Mouse (Mus musculus) heart, postnatal 0 days (tissue): ENCODE results near the gene Ager. TPM values are rescaled to one million over a fixed set of nuclear protein-coding genes. Genes with fewer than 3 reads are reported as not detected.

Experiments used
- ATAC-seq: fragments of 200-750 bp; cut with Nextera tagmentation; 2 replicates; pipeline ENCODE4 v1.8.0; 2017; ENCODE audit warnings: low read depth, moderate number of reproducible peaks, moderate library complexity; ENCODE audit not compliant: insufficient read depth
- DNase-seq: peaks from one replicate; pipeline ENCODE4 v3.0.0-alpha.2; 2016; ENCODE audit warnings: low spot score
- H3K27ac ChIP-seq: fragments of 300-500 bp; sonication (generic); 2 replicates; pipeline ENCODE4 v1.5.1; 2014; ENCODE audit warnings: low read depth, mild to moderate bottlenecking
- H3K27me3 ChIP-seq: fragments of 300-500 bp; sonication (generic); 2 replicates; pipeline ENCODE4 v1.6.1; 2014; ENCODE audit warnings: low read length, mixed read lengths; ENCODE audit not compliant: control insufficient read depth, insufficient read depth
- H3K36me3 ChIP-seq: fragments of 300-500 bp; sonication (generic); replicated peaks from 2 replicates; pipeline ENCODE4 v1.6.1; 2014; ENCODE audit warnings: low read length, mixed read lengths; ENCODE audit not compliant: control insufficient read depth, insufficient read depth
- H3K4me1 ChIP-seq: fragments of 300-500 bp; sonication (generic); 2 replicates; pipeline ENCODE4 v1.6.1; 2014; ENCODE audit warnings: antibody characterized with exemption; ENCODE audit not compliant: control insufficient read depth, insufficient read depth
- H3K4me2 ChIP-seq: fragments of 300-500 bp; sonication (generic); 2 replicates; pipeline ENCODE4 v1.6.1; 2014; ENCODE audit warnings: low read depth, mild to moderate bottlenecking, low read length, moderate library complexity
- H3K4me3 ChIP-seq: fragments of 300-500 bp; sonication (generic); 2 replicates; pipeline ENCODE4 v1.5.1; 2014; ENCODE audit warnings: low read depth, low read length
- H3K9ac ChIP-seq: fragments of 300-500 bp; sonication (generic); replicated peaks from 2 replicates; pipeline ENCODE4 v1.6.1; 2014; ENCODE audit warnings: low read depth, low read length, mixed read lengths
- H3K9me3 ChIP-seq: fragments of 300-500 bp; sonication (generic); replicated peaks from 2 replicates; pipeline ENCODE4 v1.6.1; 2016; ENCODE audit warnings: low read length; ENCODE audit not compliant: control insufficient read depth
- CTCF ChIP-seq: IDR thresholded peaks from 2 replicates; pipeline ENCODE4 v1.5.1; 2016; ENCODE audit warnings: antibody characterized with exemption, control low read depth, low read depth
- EP300 ChIP-seq: IDR thresholded peaks from 2 replicates; pipeline ENCODE4 v1.6.1; 2016; ENCODE audit warnings: antibody characterized with exemption, low read depth
- WGBS: fragments of 180-500 bp; shearing (Covaris S2); extraction: QIAGEN DNeasy Blood & Tissue Kit; methylation state at CpG from one replicate; pipeline ENCODE4 v1.1.7; 2014; 5-methylcytosine and 5-hydroxymethylcytosine counted together
- polyA plus RNA-seq: library from polyadenylated mRNA; unstranded; fragments of >200 nt; fragmentation: Nextera tagmentation; extraction: Ambion mirVana; gene quantifications from 2 replicates; pipeline ENCODE4 v1.2.1, GENCODE M21; 2015
- total RNA-seq: library from RNA; depleted of rRNA; stranded (reverse); fragments of >200 nt; gene quantifications from 2 replicates; pipeline ENCODE4 v1.2.3, GENCODE M21; 2014; ENCODE audit warnings: low replicate concordance

Ager gene
- total and polyA plus RNA-seq, 2 experiments from 2014 or later, result 1.9 to 5.8 TPM

DNA sequence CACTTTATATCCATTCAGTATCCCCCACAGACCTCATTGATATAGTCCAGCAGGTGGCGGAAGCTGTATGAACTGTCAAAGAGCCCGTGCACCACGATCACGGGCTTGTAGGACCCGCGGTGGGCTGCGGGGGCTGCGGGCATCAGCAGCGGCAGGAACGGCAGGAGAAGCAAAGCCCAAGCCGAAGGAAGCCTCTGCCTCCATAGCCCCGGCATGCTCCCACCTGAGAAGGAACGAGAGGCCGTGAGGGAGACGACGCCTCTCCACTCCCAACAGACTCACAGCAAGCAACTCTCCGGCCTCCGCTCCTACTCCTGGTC, 29.1 kb downstream of the Ager start:
- ATAC-seq (no peak), DNase-seq (peak; percentile 57)
- H3K9me3 ChIP-seq, result no peaks in the 10 kb centered on the region
- peak overlapping the region; percentile 69 for H3K4me3 ChIP-seq
- H3K4me2 ChIP-seq, result peak overlapping the region; percentile 85
- H3K4me1 ChIP-seq, result peaks cover 16% of the 10 kb centered on the region
- peak overlapping the region; percentile 96 for H3K27ac ChIP-seq
- H3K27me3 ChIP-seq, result peaks cover 28% of the 10 kb centered on the region
- WGBS, result under 1% methylated on average over 18 of the region's 18 CpGs
- peaks cover 34% of the 10 kb centered on the region for H3K36me3 ChIP-seq
- H3K9ac ChIP-seq, result peak overlapping the region; percentile 59
- TF ChIP-seq CTCF, result peak; percentile 63
- no peak for TF ChIP-seq EP300

DNA sequence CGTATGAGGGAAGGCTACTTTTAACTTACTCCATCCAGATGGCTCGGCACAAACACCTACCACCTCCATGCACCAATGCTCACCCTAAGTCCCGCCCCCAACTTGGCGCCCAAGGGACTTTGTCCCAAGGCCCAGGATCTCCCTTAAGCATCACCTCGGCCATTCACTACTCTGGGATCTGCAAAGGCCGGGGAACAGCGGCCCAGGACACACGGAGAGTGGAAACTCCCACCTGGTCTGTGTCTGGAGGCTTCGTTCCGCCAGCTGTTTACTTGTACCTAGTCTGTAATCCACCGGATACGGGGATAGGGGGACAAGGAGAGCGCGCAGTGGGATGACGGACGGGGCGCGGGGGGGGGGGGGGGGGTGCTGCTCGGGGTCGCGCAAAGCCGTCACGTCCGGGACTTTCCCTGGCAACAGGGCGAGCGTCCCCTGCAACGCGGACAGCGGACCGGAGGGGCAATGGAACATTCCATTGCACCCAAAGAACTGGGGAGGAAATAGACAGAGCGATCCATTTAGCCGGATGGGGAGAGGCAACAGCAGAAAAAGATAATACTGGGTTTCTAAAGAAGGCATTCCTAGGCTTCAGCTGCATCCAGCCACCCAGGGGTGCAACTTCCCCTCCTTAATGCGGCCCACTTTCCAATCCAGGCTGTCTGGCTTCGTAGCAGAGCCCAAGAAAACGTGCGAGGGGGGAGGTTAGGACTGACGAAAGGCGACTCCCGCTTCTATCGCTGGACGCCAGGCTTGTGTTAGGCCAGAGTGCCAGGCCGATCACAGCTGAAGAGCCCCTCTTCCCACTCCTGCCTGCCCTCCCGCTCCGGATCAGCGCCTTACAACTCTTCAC, 29.7 kb downstream of the Ager start:
- peak overlapping the region; percentile 59 for H3K9ac ChIP-seq
- H3K4me1 ChIP-seq, result peaks cover 16% of the 10 kb centered on the region
- H3K9me3 ChIP-seq, result no peaks in the 10 kb centered on the region
- H3K4me2 ChIP-seq, result peak overlapping the region; percentile 85
- DNase-seq (peak; percentile 95), ATAC-seq (peak; percentile 87)
- under 1% methylated on average over 44 of the region's 45 CpGs for WGBS
- peak overlapping the region; percentile 96 for H3K27ac ChIP-seq
- H3K36me3 ChIP-seq, result peaks cover 28% of the 10 kb centered on the region
- peaks cover 34% of the 10 kb centered on the region for H3K27me3 ChIP-seq
- H3K4me3 ChIP-seq, result peak overlapping the region; percentile 69
- 0 out of 2 replicates have a peak, but pooled peaks have one; percentile 57 for TF ChIP-seq EP300
- TF ChIP-seq CTCF, result no peak

DNA sequence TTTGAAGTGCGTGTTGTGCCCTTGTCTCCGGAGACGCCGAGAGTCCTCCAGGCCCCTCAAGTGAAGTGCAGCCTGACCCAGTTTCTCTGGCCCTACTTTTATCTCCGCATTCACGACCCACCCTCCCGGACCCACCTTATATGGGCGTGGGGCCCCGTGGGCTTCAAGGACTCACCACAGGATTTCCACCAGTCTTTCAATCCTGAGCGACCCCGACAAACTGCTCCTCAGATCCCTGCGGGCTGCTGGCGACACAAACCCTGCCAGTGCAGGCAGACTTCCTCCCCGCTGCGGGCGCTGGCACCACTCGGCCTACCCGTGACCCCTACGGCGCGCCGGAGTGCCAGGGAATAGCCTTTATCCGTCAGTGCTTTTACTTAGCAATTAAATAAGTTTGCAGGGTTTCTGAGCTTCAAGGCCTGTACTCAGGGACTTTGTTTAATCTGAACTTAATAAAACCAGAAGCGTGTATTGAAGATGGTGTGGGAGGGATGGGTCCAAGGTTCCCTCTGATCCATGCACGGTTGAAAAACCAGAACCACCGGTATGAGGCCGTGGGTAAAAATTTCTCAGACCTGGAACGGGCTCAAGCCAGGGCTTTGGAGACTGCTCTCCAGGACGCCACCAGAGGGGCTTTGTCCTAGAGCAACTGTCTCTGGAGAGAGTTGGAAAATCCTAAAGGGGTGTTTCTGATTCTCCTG, 30.4 kb downstream of the Ager start, which contains the start of gene Ppt2:
Gene Ppt2 (minus strand): TSS at position 568 of the 701 bp plus-strand sequence.
- Histone ChIP-seq H3K9me3 (no peaks in the 10 kb centered on the region), H3K9ac (peak within 1 kb of the TSS; percentile 59), H3K36me3 (peaks cover 20% of the 10 kb centered on the region), H3K27me3 (peaks cover 41% of the 10 kb centered on the region), H3K27ac (peak within 1 kb of the TSS; percentile 96), H3K4me1 (peaks cover 16% of the 10 kb centered on the region), H3K4me3 (peak within 1 kb of the TSS; percentile 69), H3K4me2 (peak within 1 kb of the TSS; percentile 85)
- TF ChIP-seq EP300, result no peak
- TF ChIP-seq CTCF, result no peak
- DNase-seq (no peak), ATAC-seq (peak; percentile 22; the same call in 1 of the 2 replicates)
- 4% methylated on average over 29 of the region's 29 CpGs for WGBS

DNA sequence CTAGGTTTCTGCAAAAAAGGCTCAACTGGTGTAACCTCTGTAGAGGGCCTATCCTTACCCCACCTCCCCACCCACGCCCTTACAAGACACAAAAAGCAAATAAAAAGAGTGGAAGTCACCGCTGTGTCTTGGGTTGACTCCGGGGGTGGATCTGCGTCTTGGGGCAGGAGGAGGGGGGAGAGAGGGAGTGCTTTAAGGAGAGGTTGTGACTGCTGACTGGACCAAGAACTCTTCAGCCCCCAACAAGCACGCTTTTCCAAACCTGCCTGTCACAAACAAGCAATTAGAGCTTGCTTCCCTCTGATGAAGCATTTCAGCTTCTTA, 30.9 kb downstream of the Ager start:
- ATAC-seq (no peak), DNase-seq (no peak)
- Histone ChIP-seq H3K4me2 (peak overlapping the region; percentile 85), H3K27ac (peak overlapping the region; percentile 96; the same call in 1 of the 2 replicates), H3K9me3 (no peaks in the 10 kb centered on the region), H3K36me3 (peaks cover 15% of the 10 kb centered on the region), H3K27me3 (peaks cover 45% of the 10 kb centered on the region), H3K4me3 (peak overlapping the region; percentile 69), H3K9ac (peak overlapping the region; percentile 59), H3K4me1 (peaks cover 16% of the 10 kb centered on the region)
- WGBS, result 52% methylated on average over 5 of the region's 5 CpGs
- TF ChIP-seq EP300 (no peak), CTCF (no peak)

DNA sequence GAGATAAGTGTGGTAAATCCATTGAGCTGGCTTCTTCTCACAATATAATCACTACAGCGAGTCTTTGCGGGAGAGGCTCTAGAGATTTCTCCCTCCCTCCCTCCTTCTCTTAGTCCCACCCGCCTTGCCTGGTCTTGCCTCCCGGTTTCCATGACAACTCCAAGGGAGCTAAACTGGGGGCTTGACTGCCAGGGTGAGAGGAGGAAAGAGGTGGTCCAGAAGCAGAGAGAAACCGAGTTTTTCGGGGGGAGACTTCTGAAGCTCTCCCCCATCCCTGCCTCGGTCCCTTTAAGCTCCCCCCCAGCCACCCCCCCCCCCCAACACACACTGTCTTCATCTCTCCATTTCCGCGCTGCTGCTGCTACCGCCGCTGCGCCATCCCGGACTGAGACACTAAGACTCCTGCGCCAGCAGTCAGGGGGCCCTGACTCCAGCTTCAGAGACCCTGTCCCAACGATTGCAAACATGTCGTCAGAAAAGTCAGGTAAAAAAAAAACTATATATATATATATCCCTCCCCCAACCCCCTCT, 31.6 kb downstream of the Ager start, which contains the start of gene Prrt1:
Gene Prrt1 (plus strand): TSS at position 313 of the 531 bp plus-strand sequence.
- Histone ChIP-seq H3K4me3 (peak within 1 kb of the TSS; percentile 69), H3K4me2 (peak within 1 kb of the TSS; percentile 85), H3K27me3 (peaks cover 50% of the 10 kb centered on the region), H3K9ac (peak within 1 kb of the TSS; percentile 59), H3K27ac (peak within 1 kb of the TSS; percentile 96), H3K9me3 (no peaks in the 10 kb centered on the region), H3K36me3 (peaks cover 9% of the 10 kb centered on the region), H3K4me1 (peaks cover 16% of the 10 kb centered on the region)
- no peak for TF ChIP-seq EP300
- ATAC-seq (no peak), DNase-seq (peak; percentile 20)
- 14% methylated on average over 16 of the region's 16 CpGs for WGBS
